Mouse (Mus musculus) left cerebral cortex, postnatal 25 days (tissue): ENCODE data around the gene Nectin4. TPM values are rescaled to one million over a fixed set of nuclear protein-coding genes. Genes with fewer than 3 reads are reported as not detected.

Source experiments
- total RNA-seq, 2 experiments: library from RNA; stranded (reverse); gene quantifications; 2 replicates each; pipeline ENCODE4 v1.2.3; 2021

Gene Nectin4
- total RNA-seq, 2 experiments from 2014 or later: 1.9 to 2.1 TPM

Other genes starting within 250 kb of the Nectin4 start
- 100 to 1,000 TPM; 199 to 205 TPM for gene Sdhc, start 219.5 kb upstream of the Nectin4 start, total RNA-seq
- gene Mpz, start 219.4 kb upstream of the Nectin4 start, total RNA-seq: not detected
- gene Pcp4l1, start 173.8 kb upstream of the Nectin4 start, total RNA-seq: 100 to 1,000 TPM in 1 of 2 experiments, 10 to 100 TPM in 1; 70.0 to 130 TPM
- gene Nr1i3, start 156.1 kb upstream of the Nectin4 start, total RNA-seq: under 1 TPM in 1 of 2 experiments, not detected in 1; 0.21 TPM
- 10 to 100 TPM; 71.8 to 89.6 TPM for gene Tomm40l, start 147.6 kb upstream of the Nectin4 start, total RNA-seq
- gene Apoa2, start 145.0 kb upstream of the Nectin4 start, total RNA-seq: 1 to 10 TPM; 2.7 to 3.1 TPM
- gene Fcer1g, start 135.7 kb upstream of the Nectin4 start, total RNA-seq: 10 to 100 TPM; 14.9 to 15.1 TPM
- 10 to 100 TPM; 10.9 to 12.8 TPM for gene Adamts4, start 119.7 kb upstream of the Nectin4 start, total RNA-seq
- gene Ndufs2, start 118.7 kb upstream of the Nectin4 start, total RNA-seq: 100 to 1,000 TPM; 258 to 278 TPM
- gene B4galt3, start 99.8 kb upstream of the Nectin4 start, total RNA-seq: 10 to 100 TPM; 58.1 to 63.6 TPM
- 10 to 100 TPM; 19.9 to 29.4 TPM for gene Ppox, start 88.9 kb upstream of the Nectin4 start, total RNA-seq
- 10 to 100 TPM; 59.6 to 64.1 TPM for gene Usp21, start 82.1 kb upstream of the Nectin4 start, total RNA-seq
- gene Ufc1, start 75.1 kb upstream of the Nectin4 start, total RNA-seq: 100 to 1,000 TPM; 105 to 115 TPM
- gene Dedd, start 41.0 kb upstream of the Nectin4 start, total RNA-seq: 10 to 100 TPM; 38.2 to 39.8 TPM
- 10 to 100 TPM; 42.2 to 43.4 TPM for gene Nit1, start 24.5 kb upstream of the Nectin4 start, total RNA-seq
- 100 to 1,000 TPM; 154 to 158 TPM for gene Pfdn2, start 24.4 kb upstream of the Nectin4 start, total RNA-seq
- 1 to 10 TPM; 6.2 TPM for gene Klhdc9, start 9.3 kb upstream of the Nectin4 start, total RNA-seq
- 1 to 10 TPM; 1.9 to 2.8 TPM for gene Arhgap30, start 18.9 kb downstream of the Nectin4 start, total RNA-seq
- 100 to 1,000 TPM; 105 TPM for gene Usf1, start 41.2 kb downstream of the Nectin4 start, total RNA-seq
- 1 to 10 TPM; 2.0 to 3.0 TPM for gene Tstd1, start 48.8 kb downstream of the Nectin4 start, total RNA-seq
- gene F11r, start 67.4 kb downstream of the Nectin4 start, total RNA-seq: 1 to 10 TPM; 5.5 to 7.2 TPM
- gene Alyref2, start 133.4 kb downstream of the Nectin4 start, total RNA-seq: 1 to 10 TPM; 5.3 TPM
- gene Itln1, start 165.2 kb downstream of the Nectin4 start, total RNA-seq: not detected
- gene Cd244a, start 189.1 kb downstream of the Nectin4 start, total RNA-seq: not detected
- not detected for gene Ly9, start 237.3 kb downstream of the Nectin4 start, total RNA-seq